Mouse (Mus musculus): ENCODE results near the gene Rap1gap. TPM values are rescaled to one million over a fixed set of nuclear protein-coding genes. Genes with fewer than 3 reads are reported as not detected.

The Rap1gap gene
- polyA plus RNA-seq, 1 experiment from 2014 or later = 4.4 TPM

GRCm38 (mm10) chr4:137665791-137666190 is 1.3 kb downstream of the Rap1gap start:
- ATAC-seq (replicated peaks; ENCODE audit: low FRiP score) (no peak), DNase-seq (ENCODE audit: low spot score) (no peak)
- H3K27me3 ChIP-seq (ENCODE audit: control insufficient read depth, insufficient read depth, low read length) = peaks cover 7% of the 10 kb centered on the region; the same call in 1 of the 2 replicates
- peaks cover 8% of the 10 kb centered on the region; the same call in 1 of the 2 replicates for H3K4me1 ChIP-seq (replicated peaks; ENCODE audit: control insufficient read depth, insufficient read depth, low read length)
- no peak overlapping the region for H3K9ac ChIP-seq (ENCODE audit: low read length)
- no peak overlapping the region for H3K27ac ChIP-seq (ENCODE audit: low read depth, low read length)
- no peaks in the 10 kb centered on the region for H3K36me3 ChIP-seq (ENCODE audit: control insufficient read depth, insufficient read depth, low read length)
- 91% methylated on average over 5 of the region's 5 CpGs for WGBS
- no peak overlapping the region for H3K4me2 ChIP-seq (ENCODE audit: low read depth, low read length, severe bottlenecking)
- no peak overlapping the region for H3K4me3 ChIP-seq (ENCODE audit: low read depth, low read length)
- H3K9me3 ChIP-seq (ENCODE audit: control insufficient read depth, low read length) = no peaks in the 10 kb centered on the region

- H3K9me3 ChIP-seq (ENCODE audit: control insufficient read depth, low read length) = no peaks in the 10 kb centered on the region
- DNase-seq (ENCODE audit: low spot score) = no peak
- ATAC-seq (replicated peaks; ENCODE audit: low FRiP score) = no peak
- peaks cover 8% of the 10 kb centered on the region; the same call in 1 of the 2 replicates for H3K4me1 ChIP-seq (replicated peaks; ENCODE audit: control insufficient read depth, insufficient read depth, low read length)
- WGBS = 69% methylated on average over 5 of the region's 5 CpGs
- H3K4me2 ChIP-seq (ENCODE audit: low read depth, low read length, severe bottlenecking) = no peak overlapping the region
- no peak overlapping the region for H3K4me3 ChIP-seq (ENCODE audit: low read depth, low read length)
- H3K27me3 ChIP-seq (ENCODE audit: control insufficient read depth, insufficient read depth, low read length) = peaks cover 7% of the 10 kb centered on the region; the same call in 1 of the 2 replicates
- H3K27ac ChIP-seq (ENCODE audit: low read depth, low read length) = no peak overlapping the region
- no peak overlapping the region; the same call in 1 of the 2 replicates for H3K9ac ChIP-seq (ENCODE audit: low read length)
- H3K36me3 ChIP-seq (ENCODE audit: control insufficient read depth, insufficient read depth, low read length) = no peaks in the 10 kb centered on the region
These were observed 1.9 kb downstream of the Rap1gap start for GRCm38 (mm10) chr4:137666283-137666957.

- H3K9ac ChIP-seq (ENCODE audit: low read length) = no peak overlapping the region
These were observed 2.4 kb downstream of the Rap1gap start for GRCm38 (mm10) chr4:137666958-137667345.

GRCm38 (mm10) chr4:137667747-137668146 is 3.2 kb downstream of the Rap1gap start:
- ATAC-seq (replicated peaks; ENCODE audit: low FRiP score) = no peak
- DNase-seq (ENCODE audit: low spot score) = no peak
- H3K9ac ChIP-seq (ENCODE audit: low read length) = no peak overlapping the region
- no peak overlapping the region for H3K4me3 ChIP-seq (ENCODE audit: low read depth, low read length)
- H3K27ac ChIP-seq (ENCODE audit: low read depth, low read length) = no peak overlapping the region
- peaks cover 4% of the 10 kb centered on the region; the same call in 1 of the 2 replicates for H3K4me1 ChIP-seq (replicated peaks; ENCODE audit: control insufficient read depth, insufficient read depth, low read length)
- no peaks in the 10 kb centered on the region for H3K9me3 ChIP-seq (ENCODE audit: control insufficient read depth, low read length)
- 58% methylated on average over 5 of the region's 5 CpGs for WGBS
- H3K27me3 ChIP-seq (ENCODE audit: control insufficient read depth, insufficient read depth, low read length) = peaks cover 7% of the 10 kb centered on the region; the same call in 1 of the 2 replicates
- no peak overlapping the region for H3K4me2 ChIP-seq (ENCODE audit: low read depth, low read length, severe bottlenecking)
- H3K36me3 ChIP-seq (ENCODE audit: control insufficient read depth, insufficient read depth, low read length) = no peaks in the 10 kb centered on the region

More at GRCm38 (mm10) chr4:137666958-137667345, 2.4 kb downstream of the Rap1gap start:
- Histone ChIP-seq H3K27me3 (ENCODE audit: control insufficient read depth, insufficient read depth, low read length) (peaks cover 7% of the 10 kb centered on the region; the same call in 1 of the 2 replicates), H3K4me1 (replicated peaks; ENCODE audit: control insufficient read depth, insufficient read depth, low read length) (peaks cover 4% of the 10 kb centered on the region; the same call in 1 of the 2 replicates), H3K4me2 (ENCODE audit: low read depth, low read length, severe bottlenecking) (no peak overlapping the region), H3K9me3 (ENCODE audit: control insufficient read depth, low read length) (no peaks in the 10 kb centered on the region), H3K27ac (ENCODE audit: low read depth, low read length) (no peak overlapping the region), H3K4me3 (ENCODE audit: low read depth, low read length) (no peak overlapping the region), H3K36me3 (ENCODE audit: control insufficient read depth, insufficient read depth, low read length) (no peaks in the 10 kb centered on the region)
- ATAC-seq (replicated peaks; ENCODE audit: low FRiP score) (no peak), DNase-seq (ENCODE audit: low spot score) (no peak)
- 76% methylated on average over 8 of the region's 8 CpGs for WGBS

GRCm38 (mm10) chr4:137671711-137672500 is 7.4 kb downstream of the Rap1gap start:
- Histone ChIP-seq H3K4me3 (ENCODE audit: low read depth, low read length) (no peak overlapping the region), H3K9me3 (ENCODE audit: control insufficient read depth, low read length) (no peaks in the 10 kb centered on the region), H3K27me3 (ENCODE audit: control insufficient read depth, insufficient read depth, low read length) (no peaks in the 10 kb centered on the region), H3K4me1 (replicated peaks; ENCODE audit: control insufficient read depth, insufficient read depth, low read length) (no peaks in the 10 kb centered on the region), H3K4me2 (ENCODE audit: low read depth, low read length, severe bottlenecking) (no peak overlapping the region), H3K27ac (ENCODE audit: low read depth, low read length) (no peak overlapping the region), H3K9ac (ENCODE audit: low read length) (no peak overlapping the region), H3K36me3 (ENCODE audit: control insufficient read depth, insufficient read depth, low read length) (no peaks in the 10 kb centered on the region)
- DNase-seq (ENCODE audit: low spot score) = no peak
- WGBS = 80% methylated on average over 13 of the region's 13 CpGs
- ATAC-seq (replicated peaks; ENCODE audit: low FRiP score) = no peak

GRCm38 (mm10) chr4:137675566-137675965 is 11.0 kb downstream of the Rap1gap start:
- H3K27me3 ChIP-seq (ENCODE audit: control insufficient read depth, insufficient read depth, low read length) = peaks cover 3% of the 10 kb centered on the region; the same call in 1 of the 2 replicates
- 75% methylated on average over 7 of the region's 7 CpGs for WGBS
- ATAC-seq (replicated peaks; ENCODE audit: low FRiP score) = no peak
- H3K4me1 ChIP-seq (replicated peaks; ENCODE audit: control insufficient read depth, insufficient read depth, low read length) = 0 out of 2 replicates have a peak, but pooled peaks cover 2% of the 10 kb centered on the region
- no peak overlapping the region for H3K4me2 ChIP-seq (ENCODE audit: low read depth, low read length, severe bottlenecking)
- no peaks in the 10 kb centered on the region for H3K9me3 ChIP-seq (ENCODE audit: control insufficient read depth, low read length)
- H3K9ac ChIP-seq (ENCODE audit: low read length) = no peak overlapping the region
- no peak overlapping the region for H3K27ac ChIP-seq (ENCODE audit: low read depth, low read length)
- DNase-seq (ENCODE audit: low spot score) = no peak
- no peaks in the 10 kb centered on the region for H3K36me3 ChIP-seq (ENCODE audit: control insufficient read depth, insufficient read depth, low read length)
- no peak overlapping the region for H3K4me3 ChIP-seq (ENCODE audit: low read depth, low read length)

GRCm38 (mm10) chr4:137676057-137676456 is 11.5 kb downstream of the Rap1gap start:
- 11% methylated on average over 11 of the region's 11 CpGs for WGBS
- DNase-seq (ENCODE audit: low spot score) (peak; percentile 90), ATAC-seq (replicated peaks; ENCODE audit: low FRiP score) (no peak)
- Histone ChIP-seq H3K4me3 (ENCODE audit: low read depth, low read length) (no peak overlapping the region), H3K27me3 (ENCODE audit: control insufficient read depth, insufficient read depth, low read length) (peaks cover 6% of the 10 kb centered on the region; the same call in 1 of the 2 replicates), H3K4me2 (ENCODE audit: low read depth, low read length, severe bottlenecking) (no peak overlapping the region), H3K9me3 (ENCODE audit: control insufficient read depth, low read length) (no peaks in the 10 kb centered on the region), H3K27ac (ENCODE audit: low read depth, low read length) (no peak overlapping the region), H3K9ac (ENCODE audit: low read length) (no peak overlapping the region), H3K36me3 (ENCODE audit: control insufficient read depth, insufficient read depth, low read length) (no peaks in the 10 kb centered on the region), H3K4me1 (replicated peaks; ENCODE audit: control insufficient read depth, insufficient read depth, low read length) (peaks cover 5% of the 10 kb centered on the region; the same call in 1 of the 2 replicates)

- Histone ChIP-seq H3K27me3 (ENCODE audit: control insufficient read depth, insufficient read depth, low read length) (peaks cover 14% of the 10 kb centered on the region), H3K9ac (ENCODE audit: low read length) (no peak overlapping the region)
These were observed 12.4 kb downstream of the Rap1gap start for GRCm38 (mm10) chr4:137676700-137677484.

More at GRCm38 (mm10) chr4:137676700-137677484, 12.4 kb downstream of the Rap1gap start:
- no peak overlapping the region for H3K27ac ChIP-seq (ENCODE audit: low read depth, low read length)
- H3K36me3 ChIP-seq (ENCODE audit: control insufficient read depth, insufficient read depth, low read length) = no peaks in the 10 kb centered on the region
- no peak overlapping the region for H3K4me2 ChIP-seq (ENCODE audit: low read depth, low read length, severe bottlenecking)
- 67% methylated on average over 13 of the region's 13 CpGs for WGBS
- no peaks in the 10 kb centered on the region for H3K9me3 ChIP-seq (ENCODE audit: control insufficient read depth, low read length)
- peaks cover 12% of the 10 kb centered on the region for H3K4me1 ChIP-seq (replicated peaks; ENCODE audit: control insufficient read depth, insufficient read depth, low read length)
- ATAC-seq (replicated peaks; ENCODE audit: low FRiP score) (no peak), DNase-seq (ENCODE audit: low spot score) (no peak)
- no peak overlapping the region for H3K4me3 ChIP-seq (ENCODE audit: low read depth, low read length)
